Mouse (Mus musculus) neural tube, embryonic 14.5 days (tissue): ENCODE results near the gene Tsen2. TPM values are rescaled to one million over a fixed set of nuclear protein-coding genes. Genes with fewer than 3 reads are reported as not detected.

ENCODE experiments used
- ATAC-seq: fragments of 200-750 bp; cut with Nextera tagmentation; 2 replicates; pipeline ENCODE4 v1.8.0; 2017; ENCODE audit warnings: low read depth, mild to moderate bottlenecking, moderate TSS enrichment, moderate library complexity
- H3K27ac ChIP-seq: fragments of 300-500 bp; sonication (generic); 2 replicates; pipeline ENCODE4 v1.5.1; 2014; ENCODE audit warnings: low read depth, mild to moderate bottlenecking, control low read depth, low read length, moderate library complexity, mixed read lengths
- H3K27me3 ChIP-seq: fragments of 300-500 bp; sonication (generic); 2 replicates; pipeline ENCODE4 v1.6.1; 2014; ENCODE audit warnings: low read length; ENCODE audit not compliant: control insufficient read depth, insufficient read depth
- H3K36me3 ChIP-seq: fragments of 300-500 bp; sonication (generic); 2 replicates; pipeline ENCODE4 v1.6.1; 2014; ENCODE audit warnings: low read length, mixed read lengths; ENCODE audit not compliant: control insufficient read depth, insufficient read depth
- H3K4me1 ChIP-seq: fragments of 300-500 bp; sonication (generic); 2 replicates; pipeline ENCODE4 v1.6.1; 2014; ENCODE audit warnings: low read length; ENCODE audit not compliant: control insufficient read depth, insufficient read depth
- H3K4me2 ChIP-seq: fragments of 300-500 bp; sonication (generic); 2 replicates; pipeline ENCODE4 v1.6.1; 2014; ENCODE audit warnings: mild to moderate bottlenecking, low read depth, low read length, control low read depth
- H3K4me3 ChIP-seq: fragments of 300-500 bp; sonication (generic); 2 replicates; pipeline ENCODE4 v1.5.1; 2014; ENCODE audit warnings: low read depth, low read length, control low read depth, mixed read lengths
- H3K9ac ChIP-seq: fragments of 300-500 bp; sonication (generic); replicated peaks from 2 replicates; pipeline ENCODE4 v1.6.1; 2014; ENCODE audit warnings: low read depth, mild to moderate bottlenecking, control low read depth, low read length, mixed read lengths
- H3K9me3 ChIP-seq: fragments of 300-500 bp; sonication (generic); 2 replicates; pipeline ENCODE4 v1.6.1; 2016; ENCODE audit warnings: low read length; ENCODE audit not compliant: control insufficient read depth
- WGBS: fragments of 180-500 bp; shearing (Covaris S2); extraction: QIAGEN DNeasy Blood & Tissue Kit; methylation state at CpG from one replicate; pipeline ENCODE4 v1.1.7; 2014; 5-methylcytosine and 5-hydroxymethylcytosine counted together
- polyA plus RNA-seq: library from polyadenylated mRNA; unstranded; fragments of >200 nt; fragmentation: Nextera tagmentation; extraction: Ambion mirVana; gene quantifications from 2 replicates; pipeline ENCODE4 v1.2.1, GENCODE M21; 2014

Gene Tsen2
- polyA plus RNA-seq: 39.3 and 40.4 TPM in 2 replicates

GRCm38 (mm10) chr6:115544442-115544970 is at the start of gene Tsen2:
TSS of gene Tsen2 (plus strand) at chr6:115544664.
- Histone ChIP-seq H3K9me3 (no peaks in the 10 kb centered on the region), H3K4me2 (peak within 1 kb of the TSS; percentile 77), H3K4me3 (peak within 1 kb of the TSS; percentile 65), H3K27ac (peak within 1 kb of the TSS; percentile 83), H3K36me3 (peaks cover 15% of the 10 kb centered on the region; the same call in 1 of the 2 replicates), H3K9ac (peak within 1 kb of the TSS; percentile 76), H3K27me3 (no peaks in the 10 kb centered on the region), H3K4me1 (peaks cover 6% of the 10 kb centered on the region; the same call in 1 of the 2 replicates)
- WGBS: 0% methylated on average over 36 of the region's 38 CpGs
- peak; percentile 95 for ATAC-seq

- Histone ChIP-seq H3K27ac (no peak overlapping the region), H3K9ac (no peak overlapping the region), H3K27me3 (no peaks in the 10 kb centered on the region), H3K36me3 (no peaks in the 10 kb centered on the region), H3K4me2 (no peak overlapping the region), H3K4me3 (no peak overlapping the region), H3K4me1 (no peaks in the 10 kb centered on the region), H3K9me3 (no peaks in the 10 kb centered on the region)
- 75% methylated on average over 14 of the region's 14 CpGs for WGBS
- ATAC-seq: no peak
These were observed 44.9 kb upstream of the Tsen2 start for GRCm38 (mm10) chr6:115499540-115499939.

- Histone ChIP-seq H3K4me1 (no peaks in the 10 kb centered on the region), H3K9ac (no peak overlapping the region), H3K4me3 (no peak overlapping the region), H3K9me3 (no peaks in the 10 kb centered on the region), H3K4me2 (no peak overlapping the region), H3K27ac (no peak overlapping the region), H3K36me3 (no peaks in the 10 kb centered on the region), H3K27me3 (no peaks in the 10 kb centered on the region)
- 89% methylated on average over 10 of the region's 10 CpGs for WGBS
- no peak for ATAC-seq
These were observed 44.2 kb upstream of the Tsen2 start for GRCm38 (mm10) chr6:115500234-115500633.

GRCm38 (mm10) chr6:115501131-115501530 is 43.3 kb upstream of the Tsen2 start:
- Histone ChIP-seq H3K27ac (no peak overlapping the region), H3K9me3 (no peaks in the 10 kb centered on the region), H3K9ac (no peak overlapping the region), H3K4me3 (no peak overlapping the region), H3K36me3 (no peaks in the 10 kb centered on the region), H3K4me2 (no peak overlapping the region), H3K27me3 (no peaks in the 10 kb centered on the region), H3K4me1 (no peaks in the 10 kb centered on the region)
- no peak for ATAC-seq
- WGBS: 87% methylated on average over 3 of the region's 3 CpGs

GRCm38 (mm10) chr6:115503038-115503437 is 41.4 kb upstream of the Tsen2 start:
- H3K4me1 ChIP-seq: no peaks in the 10 kb centered on the region
- ATAC-seq: no peak
- no peak overlapping the region for H3K9ac ChIP-seq

GRCm38 (mm10) chr6:115503549-115504159 is 40.8 kb upstream of the Tsen2 start:
- H3K4me3 ChIP-seq: no peak overlapping the region
- no peak for ATAC-seq
- no peaks in the 10 kb centered on the region for H3K4me1 ChIP-seq
- no peaks in the 10 kb centered on the region for H3K27me3 ChIP-seq
- WGBS: 87% methylated on average over 10 of the region's 10 CpGs
- no peaks in the 10 kb centered on the region for H3K36me3 ChIP-seq
- H3K9ac ChIP-seq: no peak overlapping the region
- H3K4me2 ChIP-seq: no peak overlapping the region
- no peak overlapping the region for H3K27ac ChIP-seq
- H3K9me3 ChIP-seq: no peaks in the 10 kb centered on the region

More at GRCm38 (mm10) chr6:115503038-115503437, 41.4 kb upstream of the Tsen2 start:
- Histone ChIP-seq H3K36me3 (no peaks in the 10 kb centered on the region), H3K9me3 (no peaks in the 10 kb centered on the region), H3K27ac (no peak overlapping the region), H3K4me2 (no peak overlapping the region), H3K4me3 (no peak overlapping the region), H3K27me3 (no peaks in the 10 kb centered on the region)
- WGBS: 98% methylated on average over 4 of the region's 4 CpGs

- Histone ChIP-seq H3K27ac (no peak overlapping the region), H3K9ac (no peak overlapping the region), H3K27me3 (no peaks in the 10 kb centered on the region), H3K4me2 (no peak overlapping the region), H3K9me3 (no peaks in the 10 kb centered on the region), H3K4me1 (no peaks in the 10 kb centered on the region), H3K4me3 (no peak overlapping the region), H3K36me3 (no peaks in the 10 kb centered on the region)
- ATAC-seq: no peak
- 82% methylated on average over 3 of the region's 3 CpGs for WGBS
These were observed 40.3 kb upstream of the Tsen2 start for GRCm38 (mm10) chr6:115504160-115504558.

- no peak for ATAC-seq
These were observed 39.5 kb upstream of the Tsen2 start for GRCm38 (mm10) chr6:115504915-115505314.

GRCm38 (mm10) chr6:115506425-115506824 is 38.0 kb upstream of the Tsen2 start:
- H3K27me3 ChIP-seq: no peaks in the 10 kb centered on the region
- WGBS: 88% methylated on average over 1 of the region's 1 CpGs
- ATAC-seq: no peak

More at GRCm38 (mm10) chr6:115504915-115505314, 39.5 kb upstream of the Tsen2 start:
- H3K4me1 ChIP-seq: no peaks in the 10 kb centered on the region
- H3K27me3 ChIP-seq: no peaks in the 10 kb centered on the region
- no peaks in the 10 kb centered on the region for H3K9me3 ChIP-seq
- no peaks in the 10 kb centered on the region for H3K36me3 ChIP-seq
- H3K27ac ChIP-seq: no peak overlapping the region
- H3K4me2 ChIP-seq: no peak overlapping the region
- H3K4me3 ChIP-seq: no peak overlapping the region
- 91% methylated on average over 5 of the region's 5 CpGs for WGBS
- no peak overlapping the region for H3K9ac ChIP-seq

More at GRCm38 (mm10) chr6:115506425-115506824, 38.0 kb upstream of the Tsen2 start:
- Histone ChIP-seq H3K4me3 (no peak overlapping the region), H3K4me1 (no peaks in the 10 kb centered on the region), H3K9ac (no peak overlapping the region), H3K27ac (no peak overlapping the region), H3K9me3 (no peaks in the 10 kb centered on the region), H3K36me3 (no peaks in the 10 kb centered on the region), H3K4me2 (no peak overlapping the region)
